Mouse (Mus musculus) MEL (cell line): Measurements from ENCODE around the gene Tmem121. TPM values are rescaled to one million over a fixed set of nuclear protein-coding genes. Genes with fewer than 3 reads are reported as not detected.

Experiments
- DNase-seq: peaks from one replicate; pipeline ENCODE4 v3.0.0; 2011; ENCODE audit warnings: low read depth, low spot score
- H3K27ac ChIP-seq: 2 replicates; pipeline ENCODE4 v1.5.1; 2012; ENCODE audit warnings: low read depth, mild to moderate bottlenecking, control low read depth, low read length, moderate library complexity; ENCODE audit not compliant: control insufficient read depth
- H3K27me3 ChIP-seq, 2 experiments: fragments of 150-350 bp in 1 of 2; sonication (generic) in 1 of 2; 2 replicates each; pipeline ENCODE4 v1.6.1; 2012; ENCODE audit warnings: low read length in 2 of 2, mild to moderate bottlenecking in 2 of 2, improper control_type of control experiment in 1 of 2, moderate library complexity in 1 of 2; ENCODE audit not compliant: insufficient read depth in 2 of 2, control insufficient read depth in 1 of 2
- H3K36me3 ChIP-seq, 2 experiments: 2 replicates each; pipeline ENCODE4 v1.6.1; 2012 to 2014; ENCODE audit warnings: low read length in 2 of 2, improper control_type of control experiment in 1 of 2, inconsistent platforms in 1 of 2, mild to moderate bottlenecking in 1 of 2; ENCODE audit not compliant: insufficient read depth in 2 of 2, control insufficient read depth in 1 of 2
- H3K4me1 ChIP-seq, 2 experiments: fragments of 150-350 bp in 1 of 2; sonication (generic) in 1 of 2; 2 replicates each; pipeline ENCODE4 v1.6.1; 2012; ENCODE audit warnings: low read length in 2 of 2, improper control_type of control experiment in 1 of 2, mild to moderate bottlenecking in 1 of 2; ENCODE audit not compliant: insufficient read depth in 2 of 2, control insufficient read depth in 1 of 2
- H3K4me3 ChIP-seq, 2 experiments: fragments of 150-350 bp in 1 of 2; sonication (generic) in 1 of 2; 2 replicates each; pipeline ENCODE4 v1.5.1; 2012; ENCODE audit warnings: low read depth in 2 of 2, low read length in 2 of 2, mild to moderate bottlenecking in 2 of 2, moderate library complexity in 2 of 2, control low read depth in 1 of 2, improper control_type of control experiment in 1 of 2; ENCODE audit not compliant: control insufficient read depth in 1 of 2, insufficient read depth in 1 of 2
- H3K79me2 ChIP-seq: 2 replicates; pipeline ENCODE4 v1.6.1; 2012; ENCODE audit warnings: mild to moderate bottlenecking, low read length, moderate library complexity; ENCODE audit not compliant: control insufficient read depth, poor library complexity, insufficient read depth
- H3K9ac ChIP-seq: 2 replicates; pipeline ENCODE4 v1.6.1; 2012; ENCODE audit warnings: low read depth, mild to moderate bottlenecking, control low read depth, low read length, moderate library complexity; ENCODE audit not compliant: control insufficient read depth, poor library complexity, severe bottlenecking
- H3K9me3 ChIP-seq: fragments of 150-350 bp; sonication (generic); replicated peaks from 2 replicates; pipeline ENCODE4 v1.6.1; 2012; ENCODE audit warnings: mild to moderate bottlenecking, low read length, improper control_type of control experiment, moderate library complexity; ENCODE audit not compliant: insufficient read depth
- ELF1 ChIP-seq: IDR thresholded peaks from 2 replicates; pipeline ENCODE4 v1.6.1; 2014; ENCODE audit warnings: low read depth, mild to moderate bottlenecking, inconsistent platforms, low read length, improper control_type of control experiment, moderate library complexity
- GATA1 ChIP-seq: IDR thresholded peaks from 2 replicates; pipeline ENCODE4 v1.6.1; 2011; ENCODE audit warnings: low read depth, low read length, improper control_type of control experiment
- MAX ChIP-seq: IDR thresholded peaks from 2 replicates; pipeline ENCODE4 v1.6.1; 2011; ENCODE audit warnings: low read length, improper control_type of control experiment
- MYB ChIP-seq: IDR thresholded peaks from 2 replicates; pipeline ENCODE4 v1.6.1; 2011; ENCODE audit warnings: mild to moderate bottlenecking, low read depth, low read length, improper control_type of control experiment
- MYC ChIP-seq: IDR thresholded peaks from 2 replicates; pipeline ENCODE4 v1.6.1; 2011; ENCODE audit warnings: low read depth, mild to moderate bottlenecking, low read length, improper control_type of control experiment, moderate library complexity
- POLR2A ChIP-seq, 2 experiments: IDR thresholded peaks; 2 replicates each; pipeline ENCODE4 v1.6.1; 2011 to 2012; ENCODE audit warnings: low read length in 2 of 2, mild to moderate bottlenecking in 2 of 2, control low read depth in 1 of 2, improper control_type of control experiment in 1 of 2, low read depth in 1 of 2, moderate library complexity in 1 of 2; ENCODE audit not compliant: control insufficient read depth in 1 of 2, insufficient read depth in 1 of 2, poor library complexity in 1 of 2
- POLR2AphosphoS2 ChIP-seq: IDR thresholded peaks from 2 replicates; pipeline ENCODE4 v1.6.1; 2011; ENCODE audit warnings: low read length, improper control_type of control experiment
- POLR2AphosphoS5 ChIP-seq: IDR thresholded peaks from 2 replicates; pipeline ENCODE4 v1.6.1; 2012; ENCODE audit warnings: low read depth, borderline replicate concordance, mild to moderate bottlenecking, inconsistent platforms, low read length, moderate library complexity, mixed read lengths
- RAD21 ChIP-seq: IDR thresholded peaks from 2 replicates; pipeline ENCODE4 v1.6.1; 2011; ENCODE audit warnings: mild to moderate bottlenecking, low read depth, low read length, improper control_type of control experiment
- RCOR1 ChIP-seq: IDR thresholded peaks from 2 replicates; pipeline ENCODE4 v1.6.1; 2012; ENCODE audit warnings: low read depth, mild to moderate bottlenecking, inconsistent platforms, low read length, improper control_type of control experiment
- SIN3A ChIP-seq: IDR thresholded peaks from 2 replicates; pipeline ENCODE4 v1.6.1; 2012; ENCODE audit warnings: low read length, improper control_type of control experiment, inconsistent platforms
- SMC3 ChIP-seq: IDR thresholded peaks from 2 replicates; pipeline ENCODE4 v1.6.1; 2011; ENCODE audit warnings: low read depth, low read length, improper control_type of control experiment
- TBP ChIP-seq: IDR thresholded peaks from 2 replicates; pipeline ENCODE4 v1.8.0; 2011; ENCODE audit warnings: low read depth, low read length, improper control_type of control experiment
- UBTF ChIP-seq: IDR thresholded peaks from 2 replicates; pipeline ENCODE4 v1.6.1; 2012; ENCODE audit warnings: low read depth, mild to moderate bottlenecking, inconsistent platforms, low read length, improper control_type of control experiment, moderate library complexity, borderline replicate concordance; ENCODE audit not compliant: insufficient read depth
- USF1 ChIP-seq: IDR thresholded peaks from 2 replicates; pipeline ENCODE4 v1.6.1; 2014; ENCODE audit warnings: low read depth, mild to moderate bottlenecking, inconsistent platforms, low read length, improper control_type of control experiment, moderate library complexity
- polyA plus RNA-seq, 2 experiments: library from polyadenylated mRNA; stranded (reverse) in 1 of 2; unstranded in 1 of 2; fragments of >175 nt in 1 of 2; fragments of >200 nt in 1 of 2; gene quantifications; 2 replicates each; pipeline versions ENCODE4 v1.2.1 to v1.2.4; 2012; ENCODE audit warnings: low replicate concordance in 2 of 2, low read depth in 1 of 2; ENCODE audit not compliant: insufficient read length in 2 of 2, insufficient read depth in 1 of 2, missing spikeins in 1 of 2
- total RNA-seq: library from RNA; depleted of rRNA; stranded (reverse); fragments of 300-350 nt; gene quantifications from 2 replicates; pipeline ENCODE4 v1.2.3, GENCODE M21; 2012

Gene Tmem121
- total and polyA plus RNA-seq, 3 experiments, result 17.0 to 35.2 TPM; not detected in 1

DNA sequence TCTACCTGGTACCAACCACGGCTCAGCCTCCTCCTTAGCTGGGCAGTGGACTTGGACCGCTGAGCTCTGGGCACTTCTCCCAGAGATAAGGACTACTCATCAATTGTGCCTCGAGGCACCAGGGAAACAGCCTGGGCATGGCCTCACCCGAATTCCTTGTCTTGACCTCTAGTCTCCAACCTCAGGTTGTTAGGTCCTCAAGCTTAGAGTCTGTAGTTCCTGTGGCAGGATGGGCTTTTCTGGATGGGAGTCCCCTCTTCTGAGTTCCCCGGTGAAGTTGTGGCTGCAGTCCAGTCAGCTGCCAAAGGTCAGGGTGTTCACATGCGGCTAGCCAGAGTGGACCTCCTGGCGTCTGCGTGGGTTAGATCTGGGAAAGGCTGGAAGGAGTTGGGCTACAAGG, 34.7 kb upstream of the Tmem121 start:
- Histone ChIP-seq H3K27me3 (no peaks in the 10 kb centered on the region), H3K79me2 (no peaks in the 10 kb centered on the region; the same call in 1 of the 2 replicates), H3K9me3 (no peaks in the 10 kb centered on the region), H3K36me3 (peaks cover 0 to 18% of the 10 kb centered on the region in 2 experiments; a peak in 2 of 4 replicates), H3K9ac (peak overlapping the region; percentile 79; the same call in 1 of the 2 replicates), H3K4me1 (peaks cover 16 to 43% of the 10 kb centered on the region in 2 experiments), H3K27ac (no peak overlapping the region), H3K4me3 (peak overlapping the region in 1 of 2 experiments; percentile 80; a peak in 1 of 4 replicates)
- TF ChIP-seq POLR2AphosphoS5, result no peak
- TF ChIP-seq GATA1, result 0 out of 2 replicates have a peak, but pooled peaks have one; percentile 19
- no peak for DNase-seq

DNA sequence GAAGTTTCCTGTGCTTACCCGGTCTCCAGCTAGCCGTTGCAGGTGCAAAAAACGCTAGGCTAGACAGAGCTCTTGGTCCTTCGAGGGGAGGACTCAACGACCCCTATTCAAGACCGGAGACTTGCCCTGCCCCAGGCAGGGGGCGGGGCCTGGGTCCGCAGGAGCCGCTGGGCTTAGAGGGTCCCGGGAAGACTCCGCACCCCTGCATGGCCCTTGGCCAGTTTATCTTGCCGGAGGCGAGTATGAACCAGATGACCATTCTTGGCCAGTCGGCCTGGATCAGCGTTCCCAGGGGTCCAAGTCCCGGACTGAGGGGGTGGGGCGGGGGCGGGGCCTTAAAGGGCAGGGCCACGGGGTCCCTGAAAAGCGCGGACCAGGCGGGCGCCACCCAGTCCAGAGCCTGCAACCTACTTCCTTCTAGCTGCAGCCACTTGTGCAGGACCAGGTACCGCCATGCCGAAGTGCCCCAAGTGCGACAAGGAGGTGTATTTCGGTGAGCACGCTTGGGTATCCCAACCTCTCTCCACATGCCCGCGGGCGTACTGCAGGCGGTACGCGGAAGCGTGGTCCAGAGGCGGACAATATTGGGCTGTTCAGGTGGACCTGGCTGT, 34.0 kb upstream of the Tmem121 start:
- H3K4me3 ChIP-seq, result peak overlapping the region; percentile 78 to 80
- peaks cover 5% of the 10 kb centered on the region for H3K79me2 ChIP-seq
- no peaks in the 10 kb centered on the region for H3K27me3 ChIP-seq
- H3K36me3 ChIP-seq, result peaks cover 0 to 18% of the 10 kb centered on the region in 2 experiments; a peak in 2 of 4 replicates
- H3K4me1 ChIP-seq, result peaks cover 16 to 44% of the 10 kb centered on the region in 2 experiments
- TF ChIP-seq USF1 (no peak), MYC (no peak), TBP (peak; percentile 91), RCOR1 (no peak), UBTF (no peak), SMC3 (no peak), SIN3A (no peak), MYB (no peak), RAD21 (no peak), POLR2A (IDR thresholded peaks at IDR 0.05; ENCODE audit: control insufficient read depth in 1 of 2, insufficient read depth in 1 of 2, low read depth in 1 of 2, low read length in 2 of 2, poor library complexity in 1 of 2) (peak in 1 of 2 experiments; percentile 98; a peak in 2 of 4 replicates), MAX (no peak), POLR2AphosphoS5 (0 out of 2 replicates have a peak, but pooled peaks have one; percentile 66), POLR2AphosphoS2 (no peak), ELF1 (no peak)
- H3K9ac ChIP-seq, result peak overlapping the region; percentile 79
- peak overlapping the region; percentile 45 for H3K27ac ChIP-seq
- no peaks in the 10 kb centered on the region for H3K9me3 ChIP-seq
- peak; percentile 94 for DNase-seq
